Mouse (Mus musculus) large intestine, adult 2 months (tissue): ENCODE measurements around the gene Nkiras2. TPM values are rescaled to one million over a fixed set of nuclear protein-coding genes. Genes with fewer than 3 reads are reported as not detected.
"Not testable (repeated sequence)": the region's sequence is repeated elsewhere in the genome, so short reads cannot be mapped to it uniquely, and the experiment has no call there.

ENCODE experiments used
- DNase-seq: peaks from one replicate; pipeline ENCODE4 v3.0.0-alpha.2; 2012; ENCODE audit warnings: low read depth, low spot score
- WGBS: fragments of 180-500 bp; shearing (Covaris S2); methylation state at CpG from one replicate; pipeline ENCODE4 v1.1.7; 2018; 5-methylcytosine and 5-hydroxymethylcytosine counted together
- polyA plus RNA-seq: library from polyadenylated mRNA; depleted of rRNA; stranded (reverse); fragments of >200 nt; gene quantifications from 2 replicates; pipeline ENCODE4 v1.2.3, GENCODE M21; 2012

Gene Nkiras2
- polyA plus RNA-seq, 1 experiment: 88.6 TPM

- DNase-seq: no peak
- WGBS: 68% methylated on average over 7 of the region's 7 CpGs
Observed at GRCm38 (mm10) chr11:100594608-100595007, 24.4 kb upstream of the Nkiras2 start.

- no peak for DNase-seq
- 76% methylated on average over 4 of the region's 4 CpGs for WGBS
Observed at GRCm38 (mm10) chr11:100595533-100595932, 23.5 kb upstream of the Nkiras2 start.

GRCm38 (mm10) chr11:100598074-100598473 is 21.0 kb upstream of the Nkiras2 start:
- WGBS: 73% methylated on average over 4 of the region's 4 CpGs

GRCm38 (mm10) chr11:100601372-100601771 is 17.7 kb upstream of the Nkiras2 start:
- WGBS: 90% methylated on average over 3 of the region's 3 CpGs

More at GRCm38 (mm10) chr11:100598074-100598473, 21.0 kb upstream of the Nkiras2 start:
- no peak for DNase-seq

GRCm38 (mm10) chr11:100603155-100603554 is 15.9 kb upstream of the Nkiras2 start:
- 82% methylated on average over 9 of the region's 9 CpGs for WGBS
- DNase-seq: no peak

More at GRCm38 (mm10) chr11:100601372-100601771, 17.7 kb upstream of the Nkiras2 start:
- no peak for DNase-seq

GRCm38 (mm10) chr11:100603813-100604212 is 15.2 kb upstream of the Nkiras2 start:
- no peak for DNase-seq
- WGBS: 67% methylated on average over 8 of the region's 8 CpGs

- 63% methylated on average over 4 of the region's 4 CpGs for WGBS
- DNase-seq: no peak
Observed at GRCm38 (mm10) chr11:100604321-100605005, 14.6 kb upstream of the Nkiras2 start.

- WGBS: 93% methylated on average over 10 of the region's 10 CpGs
- DNase-seq: no peak
Observed at GRCm38 (mm10) chr11:100605451-100605850, 13.6 kb upstream of the Nkiras2 start.

- 81% methylated on average over 6 of the region's 6 CpGs for WGBS
- DNase-seq: no peak
Observed at GRCm38 (mm10) chr11:100607121-100607520, 11.9 kb upstream of the Nkiras2 start.

- WGBS: 62% methylated on average over 4 of the region's 4 CpGs
- DNase-seq: no peak
Observed at GRCm38 (mm10) chr11:100608796-100609195, 10.2 kb upstream of the Nkiras2 start.

GRCm38 (mm10) chr11:100609355-100609996 is 9.6 kb upstream of the Nkiras2 start:
- 74% methylated on average over 5 of the region's 5 CpGs for WGBS
- no peak for DNase-seq

GRCm38 (mm10) chr11:100609997-100610680 is 8.9 kb upstream of the Nkiras2 start:
- DNase-seq: no peak
- WGBS: 55% methylated on average over 9 of the region's 9 CpGs

- 79% methylated on average over 6 of the region's 6 CpGs for WGBS
- no peak for DNase-seq
Observed at GRCm38 (mm10) chr11:100611627-100612026, 7.4 kb upstream of the Nkiras2 start.

- 61% methylated on average over 3 of the region's 3 CpGs for WGBS
- DNase-seq: no peak
Observed at GRCm38 (mm10) chr11:100613241-100613640, 5.8 kb upstream of the Nkiras2 start.

- DNase-seq: no peak
- 89% methylated on average over 5 of the region's 5 CpGs for WGBS
Observed at GRCm38 (mm10) chr11:100616332-100616731, 2.7 kb upstream of the Nkiras2 start.

- not testable (repeated sequence) for DNase-seq
- WGBS: 88% methylated on average over 7 of the region's 7 CpGs
Observed at GRCm38 (mm10) chr11:100616836-100617235, 2.2 kb upstream of the Nkiras2 start.

- 36% methylated on average over 4 of the region's 4 CpGs for WGBS
Observed at GRCm38 (mm10) chr11:100617480-100617879, 1.6 kb upstream of the Nkiras2 start.

GRCm38 (mm10) chr11:100619485-100619975 is 486 bp downstream of the Nkiras2 start:
- peak; percentile 69 for DNase-seq
- WGBS: under 1% methylated on average over 40 of the region's 40 CpGs

More at GRCm38 (mm10) chr11:100617480-100617879, 1.6 kb upstream of the Nkiras2 start:
- no peak for DNase-seq

GRCm38 (mm10) chr11:100619982-100620381 is 938 bp downstream of the Nkiras2 start, which contains the start of gene Dnajc7:
Gene Dnajc7 (minus strand): TSS chr11:100620168.
- no peak for DNase-seq
- WGBS: 5% methylated on average over 11 of the region's 11 CpGs

GRCm38 (mm10) chr11:100622714-100623113 is 3.7 kb downstream of the Nkiras2 start:
- DNase-seq: peak; percentile 78
- under 1% methylated on average over 24 of the region's 24 CpGs for WGBS
